Mouse (Mus musculus) C2C12 (cell line): ENCODE results near the gene Sgk1. TPM values are rescaled to one million over a fixed set of nuclear protein-coding genes. Genes with fewer than 3 reads are reported as not detected.

Experiments used
- H3K27me3 ChIP-seq: one replicate; pipeline ENCODE4 v1.6.1; 2011; ENCODE audit not compliant: control insufficient read depth, insufficient read depth, insufficient read length
- H3K36me3 ChIP-seq: one replicate; pipeline ENCODE4 v1.6.1; 2011; ENCODE audit not compliant: control insufficient read depth, insufficient read depth
- H3K4me3 ChIP-seq: one replicate; pipeline ENCODE4 v1.5.1; 2011; ENCODE audit warnings: mild to moderate bottlenecking, control low read depth; ENCODE audit not compliant: poor library complexity, insufficient read depth, severe bottlenecking
- H3K79me2 ChIP-seq: one replicate; pipeline ENCODE4 v1.6.1; 2011; ENCODE audit not compliant: control insufficient read depth, insufficient read depth
- H3K79me3 ChIP-seq: one replicate; pipeline ENCODE4 v1.6.1; 2011; ENCODE audit warnings: low read depth, control low read depth
- H3ac ChIP-seq: one replicate; pipeline ENCODE3; 2011; ENCODE audit warnings: low read depth; ENCODE audit not compliant: control insufficient read depth, insufficient read length
- CEBPB ChIP-seq: IDR thresholded peaks from one replicate; pipeline ENCODE4 v1.6.1; 2011; ENCODE audit warnings: low read depth, mild to moderate bottlenecking, control low read depth, moderate library complexity
- CTCF ChIP-seq: IDR thresholded peaks from one replicate; pipeline ENCODE4 v1.5.1; 2011; ENCODE audit not compliant: control insufficient read depth, insufficient read depth, insufficient read length
- FOSL1 ChIP-seq: IDR thresholded peaks from one replicate; pipeline ENCODE4 v1.8.0; 2011; ENCODE audit warnings: mild to moderate bottlenecking, low read length; ENCODE audit not compliant: poor library complexity, insufficient read depth, severe bottlenecking
- MAX ChIP-seq: IDR thresholded peaks from one replicate; pipeline ENCODE4 v1.6.1; 2011; ENCODE audit warnings: mild to moderate bottlenecking, control low read depth
- MYOD1 ChIP-seq: IDR thresholded peaks from one replicate; pipeline ENCODE4 v1.6.1; 2011; ENCODE audit warnings: low read depth; ENCODE audit not compliant: control insufficient read depth, insufficient read length
- MYOG ChIP-seq: IDR thresholded peaks from one replicate; pipeline ENCODE4 v1.6.1; 2011; ENCODE audit not compliant: control insufficient read depth, insufficient read length; ENCODE audit errors: extremely low read depth
- USF1 ChIP-seq: IDR thresholded peaks from one replicate; pipeline ENCODE4 v1.6.1; 2011; ENCODE audit warnings: low read depth, mild to moderate bottlenecking, control low read depth, moderate library complexity
- polyA plus RNA-seq: library from polyadenylated mRNA; unstranded; fragments of >200 nt; fragmentation: generic; extraction: Trizol; gene quantifications from one replicate; pipeline ENCODE4 v1.2.1, GENCODE M21; 2012; ENCODE audit warnings: missing spikeins

Sgk1 gene
- polyA plus RNA-seq, 1 experiment = 35.1 TPM

DNA sequence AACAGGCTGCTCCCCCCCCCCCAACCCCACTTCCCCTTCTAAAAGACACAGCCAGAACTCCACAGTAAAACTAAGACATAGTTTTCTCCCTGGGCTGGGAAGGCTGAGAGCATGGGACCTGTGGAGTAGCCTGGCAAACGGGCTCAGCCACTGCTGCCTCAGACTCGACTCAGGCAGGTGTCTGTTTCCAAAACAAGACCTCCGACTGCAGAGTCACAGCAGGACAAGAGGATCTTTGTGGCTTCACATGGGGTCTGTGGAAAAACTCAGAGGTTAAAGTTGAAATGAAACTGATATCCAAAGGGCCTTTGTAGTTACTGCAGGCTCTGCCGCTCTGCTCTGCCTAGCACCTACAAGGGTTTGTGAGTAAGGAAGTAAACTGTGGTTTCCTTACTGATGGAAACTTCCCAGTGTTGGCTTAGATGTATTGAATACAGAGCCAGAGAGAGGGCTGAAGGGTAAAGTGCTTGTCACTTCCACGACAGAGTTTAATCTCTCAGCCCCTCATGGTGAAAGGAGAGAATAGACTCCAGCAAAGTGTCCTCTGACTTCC lies 25.0 kb downstream of the Sgk1 start:
- Histone ChIP-seq H3ac (no peak overlapping the region), H3K27me3 (no peaks in the 10 kb centered on the region), H3K36me3 (no peaks in the 10 kb centered on the region), H3K79me3 (no peaks in the 10 kb centered on the region), H3K79me2 (no peaks in the 10 kb centered on the region), H3K4me3 (no peak overlapping the region)
- TF ChIP-seq FOSL1 = no peak
- no peak for TF ChIP-seq MYOG
- no peak for TF ChIP-seq CTCF
- TF ChIP-seq MAX = no peak
- TF ChIP-seq MYOD1 = no peak
- no peak for TF ChIP-seq USF1

DNA sequence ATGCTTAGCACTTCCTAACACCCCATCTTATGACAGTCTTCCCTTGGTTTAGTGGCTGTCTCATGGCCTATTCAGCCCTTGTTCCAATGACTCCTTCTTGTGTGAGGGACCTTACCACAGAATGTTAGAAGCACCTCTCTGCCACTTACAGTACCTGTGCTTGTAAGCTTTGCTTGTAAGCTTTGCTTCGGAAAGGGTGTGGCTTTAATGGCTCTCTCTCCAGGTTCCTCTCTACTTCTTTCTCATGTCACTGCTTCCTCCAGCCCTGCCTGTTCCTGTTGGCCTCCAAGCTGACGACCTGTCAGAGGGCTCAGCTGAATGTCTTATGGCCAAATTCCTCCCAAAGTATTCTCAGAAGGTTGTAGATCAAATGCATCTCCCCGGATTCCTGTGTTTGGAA lies 25.8 kb downstream of the Sgk1 start:
- no peaks in the 10 kb centered on the region for H3K79me3 ChIP-seq
- no peak overlapping the region for H3K4me3 ChIP-seq
- H3K36me3 ChIP-seq = no peaks in the 10 kb centered on the region
- no peak for TF ChIP-seq USF1
- no peak for TF ChIP-seq MYOD1
- no peak for TF ChIP-seq CTCF
- TF ChIP-seq MYOG = no peak
- no peak for TF ChIP-seq CEBPB
- no peak for TF ChIP-seq FOSL1
- no peak for TF ChIP-seq MAX
- no peaks in the 10 kb centered on the region for H3K79me2 ChIP-seq
- H3K27me3 ChIP-seq = no peaks in the 10 kb centered on the region
- no peak overlapping the region for H3ac ChIP-seq

DNA sequence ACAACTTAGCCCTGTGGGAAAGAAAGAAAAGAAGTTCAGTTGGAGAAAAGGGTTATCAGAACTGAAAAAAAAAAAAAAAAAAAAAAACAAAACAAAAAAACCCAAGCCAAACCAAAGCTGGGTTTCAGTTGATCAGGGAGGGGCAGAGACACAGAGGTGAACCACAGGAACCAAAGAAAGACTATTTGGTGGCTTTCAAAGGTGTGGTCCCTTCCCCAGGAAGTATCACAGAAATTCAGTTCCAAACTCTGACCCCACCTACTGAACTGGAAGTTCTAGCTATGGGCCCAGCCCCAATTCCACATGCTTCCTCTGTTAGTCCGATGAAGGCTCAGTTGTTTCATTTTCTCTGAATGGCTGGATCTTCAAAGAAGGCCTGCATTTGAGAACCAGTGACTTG lies 26.7 kb downstream of the Sgk1 start:
- no peaks in the 10 kb centered on the region for H3K79me3 ChIP-seq
- H3ac ChIP-seq = no peak overlapping the region
- H3K27me3 ChIP-seq = no peaks in the 10 kb centered on the region
- H3K36me3 ChIP-seq = no peaks in the 10 kb centered on the region
- H3K79me2 ChIP-seq = no peaks in the 10 kb centered on the region
- no peak overlapping the region for H3K4me3 ChIP-seq
- TF ChIP-seq MYOG (no peak), CTCF (no peak), CEBPB (no peak), MYOD1 (no peak), FOSL1 (no peak)

DNA sequence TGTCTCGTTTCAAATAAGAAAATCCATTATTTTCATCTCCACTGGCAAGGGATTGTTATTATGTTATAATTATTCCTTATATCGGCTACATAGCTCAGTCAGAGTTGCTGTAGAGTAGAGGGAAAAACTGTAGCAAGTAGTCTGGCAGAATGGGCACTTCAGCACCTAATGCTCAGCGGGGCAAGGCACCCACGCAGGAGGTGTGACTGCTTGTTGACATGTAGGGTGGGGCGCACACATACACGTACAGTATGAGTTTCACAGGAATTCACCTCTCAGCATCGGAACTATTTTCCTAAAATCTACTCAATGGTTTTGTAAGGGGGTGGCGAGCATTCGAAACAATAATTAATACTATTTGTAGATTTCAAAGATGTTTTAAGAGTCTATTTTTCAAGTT lies 28.4 kb downstream of the Sgk1 start:
- H3K79me2 ChIP-seq = no peaks in the 10 kb centered on the region
- TF ChIP-seq FOSL1 (no peak), MAX (no peak), CEBPB (no peak), CTCF (no peak), MYOD1 (no peak), USF1 (no peak), MYOG (no peak)
- no peaks in the 10 kb centered on the region for H3K79me3 ChIP-seq
- no peaks in the 10 kb centered on the region for H3K27me3 ChIP-seq
- no peak overlapping the region for H3K4me3 ChIP-seq
- no peaks in the 10 kb centered on the region for H3K36me3 ChIP-seq
- H3ac ChIP-seq = no peak overlapping the region

DNA sequence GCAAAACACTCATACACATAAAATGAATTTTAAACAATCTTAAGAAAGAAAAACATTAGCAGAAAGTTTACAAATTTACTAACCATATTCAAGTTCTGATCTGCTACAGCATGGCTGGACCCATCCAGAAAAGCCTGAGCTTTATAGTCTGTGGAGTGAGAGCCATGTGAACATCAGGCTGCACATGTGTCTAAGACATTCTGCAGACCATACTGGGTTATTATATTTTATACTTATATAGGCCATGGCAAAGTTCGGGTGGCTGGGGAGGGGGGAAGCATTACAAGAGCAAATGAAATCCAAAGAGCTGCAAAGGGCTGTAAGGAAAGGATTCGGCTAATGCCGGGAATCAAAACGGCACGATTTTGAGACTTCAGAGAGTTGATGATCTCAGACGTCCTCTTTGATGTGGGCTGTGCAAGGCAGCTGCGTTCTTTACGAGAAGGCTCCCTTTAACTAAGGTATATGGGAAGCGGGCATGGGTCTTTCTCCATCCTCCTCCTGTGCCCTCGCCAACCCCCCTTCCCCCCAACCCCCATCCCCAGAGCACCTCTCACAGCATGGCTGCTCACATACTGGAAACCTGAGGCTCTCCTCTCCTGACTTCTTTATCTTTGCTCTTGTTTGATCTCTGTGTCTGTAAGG lies 29.4 kb downstream of the Sgk1 start:
- H3K27me3 ChIP-seq = no peaks in the 10 kb centered on the region
- TF ChIP-seq USF1 (no peak), MYOD1 (no peak), MYOG (no peak), MAX (no peak), CTCF (no peak), FOSL1 (no peak), CEBPB (no peak)
- H3K79me2 ChIP-seq = no peaks in the 10 kb centered on the region
- no peak overlapping the region for H3K4me3 ChIP-seq
- no peak overlapping the region for H3ac ChIP-seq
- no peaks in the 10 kb centered on the region for H3K79me3 ChIP-seq
- no peaks in the 10 kb centered on the region for H3K36me3 ChIP-seq

DNA sequence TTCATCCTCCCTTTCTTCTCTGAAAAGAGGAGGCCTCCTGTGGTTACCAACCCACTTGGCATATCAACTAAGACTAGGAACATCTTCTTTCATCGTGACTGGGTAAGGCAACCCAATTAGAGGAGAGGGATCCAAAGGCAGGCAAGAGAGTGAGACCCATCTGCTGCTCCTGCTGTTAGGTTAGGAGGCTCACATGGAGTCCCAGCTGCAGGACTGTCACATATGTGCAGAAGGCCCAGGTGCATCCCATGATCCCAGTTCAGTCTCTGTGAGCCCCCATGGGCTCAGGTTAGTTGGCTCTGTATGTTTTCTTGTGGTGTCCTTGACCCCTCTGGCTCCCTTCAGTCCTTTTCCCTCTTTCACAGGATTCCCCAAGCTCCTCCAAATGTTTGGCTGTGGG lies 32.8 kb downstream of the Sgk1 start:
- Histone ChIP-seq H3K36me3 (no peaks in the 10 kb centered on the region), H3K79me2 (no peaks in the 10 kb centered on the region), H3K79me3 (no peaks in the 10 kb centered on the region), H3K27me3 (no peaks in the 10 kb centered on the region), H3ac (no peak overlapping the region), H3K4me3 (no peak overlapping the region)
- TF ChIP-seq MYOD1 = no peak
- TF ChIP-seq CEBPB = no peak
- TF ChIP-seq MYOG = no peak
- TF ChIP-seq USF1 = no peak
- no peak for TF ChIP-seq CTCF
- no peak for TF ChIP-seq FOSL1
- no peak for TF ChIP-seq MAX
